Mouse (Mus musculus) adrenal gland, postnatal 25 days (tissue): ENCODE measurements at regions not wholly inside any gene's neighbourhood (a gene's known extent, or its start where the extent isn't known, plus 50 kb on each side); places are given as distances from the start of the nearest gene placed in this dataset.

Experiments used
- DNase-seq: peaks from one replicate; pipeline ENCODE4 v3.0.0; 2021; ENCODE audit warnings: mixed read lengths

- no peak for DNase-seq
Observed at GRCm38 (mm10) chr13:11268673-11269340, 837.9 kb downstream of the Ryr2 start.

GRCm38 (mm10) chr13:11247541-11247940 is 859.2 kb downstream of the Ryr2 start:
- DNase-seq: no peak

- DNase-seq: no peak
Observed at GRCm38 (mm10) chr13:11216671-11217330, 856.2 kb upstream of the Chrm3 start.

GRCm38 (mm10) chr13:11210109-11210508 is 849.5 kb upstream of the Chrm3 start:
- DNase-seq: no peak

GRCm38 (mm10) chr13:11205216-11205786 is 844.7 kb upstream of the Chrm3 start:
- no peak for DNase-seq

- DNase-seq: no peak
Observed at GRCm38 (mm10) chr13:11201978-11202377, 841.3 kb upstream of the Chrm3 start.

- DNase-seq: no peak
Observed at GRCm38 (mm10) chr13:11192471-11192870, 831.8 kb upstream of the Chrm3 start.

- DNase-seq: no peak
Observed at GRCm38 (mm10) chr13:11181191-11181590, 820.5 kb upstream of the Chrm3 start.

GRCm38 (mm10) chr13:11180356-11180755 is 819.7 kb upstream of the Chrm3 start:
- no peak for DNase-seq

GRCm38 (mm10) chr13:11178586-11178985 is 817.9 kb upstream of the Chrm3 start:
- no peak for DNase-seq

- DNase-seq: no peak
Observed at GRCm38 (mm10) chr13:11177642-11178420, 817.2 kb upstream of the Chrm3 start.

- no peak for DNase-seq
Observed at GRCm38 (mm10) chr13:11167115-11167514, 806.5 kb upstream of the Chrm3 start.

- DNase-seq: no peak
Observed at GRCm38 (mm10) chr13:11164130-11164529, 803.5 kb upstream of the Chrm3 start.

- no peak for DNase-seq
Observed at GRCm38 (mm10) chr13:11147268-11147667, 786.6 kb upstream of the Chrm3 start.

- no peak for DNase-seq
Observed at GRCm38 (mm10) chr13:11107693-11108092, 747.0 kb upstream of the Chrm3 start.

- no peak for DNase-seq
Observed at GRCm38 (mm10) chr13:11106426-11106825, 745.8 kb upstream of the Chrm3 start.

GRCm38 (mm10) chr13:11105571-11105970 is 744.9 kb upstream of the Chrm3 start:
- peak; percentile 4 for DNase-seq

- DNase-seq: no peak
Observed at GRCm38 (mm10) chr13:11099586-11099950, 738.9 kb upstream of the Chrm3 start.

GRCm38 (mm10) chr13:11098899-11099585 is 738.4 kb upstream of the Chrm3 start:
- DNase-seq: peak; percentile 43

- no peak for DNase-seq
Observed at GRCm38 (mm10) chr13:11092911-11093310, 732.3 kb upstream of the Chrm3 start.
